Mouse (Mus musculus) C2C12 (cell line): ENCODE measurements around the gene Cfap97d2.

ENCODE experiments used
- CEBPB ChIP-seq: IDR thresholded peaks from one replicate; pipeline ENCODE4 v1.6.1; 2011; ENCODE audit warnings: low read depth, mild to moderate bottlenecking, control low read depth, moderate library complexity
- CTCF ChIP-seq: IDR thresholded peaks from one replicate; pipeline ENCODE4 v1.5.1; 2011; ENCODE audit not compliant: control insufficient read depth, insufficient read depth, insufficient read length

GRCm38 (mm10) chr8:13673215-13673614 is 32.5 kb upstream of the Cfap97d2 start:
- TF ChIP-seq CTCF (peak; percentile 53), CEBPB (no peak)
